Mouse (Mus musculus): ENCODE measurements around the gene Hbb-bh1.
"Not testable (repeated sequence)": the region's sequence is repeated elsewhere in the genome, so short reads cannot be mapped to it uniquely, and the experiment has no call there.

Hbb-bh1 gene

DNA sequence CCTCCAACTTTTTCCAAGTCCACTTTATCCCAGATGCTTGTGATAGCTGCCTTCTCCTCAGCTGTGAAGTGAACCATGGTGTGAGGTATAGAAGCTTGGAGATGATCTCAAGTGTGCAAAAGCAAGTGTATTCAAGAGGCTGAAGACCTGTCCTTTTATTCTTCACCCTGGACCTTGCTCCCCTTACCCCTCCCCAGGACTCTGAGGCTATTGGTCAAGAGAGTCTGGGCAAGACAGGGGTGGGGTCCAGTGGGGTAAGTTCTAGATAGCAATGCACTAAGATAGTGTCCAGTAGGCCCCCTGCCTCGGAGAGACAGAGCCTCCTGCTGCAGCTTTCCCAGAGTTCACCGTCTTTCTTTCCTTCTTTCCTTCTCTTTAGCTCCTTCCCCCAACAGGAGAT lies at the start of gene Hbb-bh1:
TSS of gene Hbb-bh1 (minus strand) at position 131 of the 400 bp plus-strand sequence.
- no peak for DNase-seq

GRCm38 (mm10) chr7:103886152-103886551 lies 43.2 kb upstream of the Hbb-bh1 start, which contains the start of gene Olfr66:
Olfr66 (minus strand) TSS chr7:103886252.
- no peak for DNase-seq

GRCm38 (mm10) chr7:103877093-103877492 lies 34.1 kb upstream of the Hbb-bh1 start:
- DNase-seq, result no peak

GRCm38 (mm10) chr7:103874451-103874850 lies 31.5 kb upstream of the Hbb-bh1 start:
- DNase-seq, result no peak

DNA sequence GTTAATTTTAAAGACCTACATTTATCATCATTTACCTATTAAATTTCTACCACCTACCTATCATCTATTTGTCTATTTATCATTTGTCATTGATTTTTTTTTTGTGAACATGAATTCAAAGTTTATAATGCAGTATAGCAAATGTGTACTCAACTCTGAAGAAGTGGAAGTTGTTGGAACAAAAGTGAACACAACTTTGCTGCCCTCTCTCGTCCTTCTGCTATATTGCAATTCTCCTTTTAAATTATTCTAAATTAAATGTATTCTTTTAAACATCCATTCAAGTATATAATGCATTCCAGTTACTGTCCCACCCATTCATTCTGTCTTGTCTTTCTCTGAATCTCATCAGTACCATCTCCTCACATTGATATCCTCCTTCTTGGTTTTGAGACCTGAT lies 30.1 kb upstream of the Hbb-bh1 start:
- no peak for DNase-seq

DNA sequence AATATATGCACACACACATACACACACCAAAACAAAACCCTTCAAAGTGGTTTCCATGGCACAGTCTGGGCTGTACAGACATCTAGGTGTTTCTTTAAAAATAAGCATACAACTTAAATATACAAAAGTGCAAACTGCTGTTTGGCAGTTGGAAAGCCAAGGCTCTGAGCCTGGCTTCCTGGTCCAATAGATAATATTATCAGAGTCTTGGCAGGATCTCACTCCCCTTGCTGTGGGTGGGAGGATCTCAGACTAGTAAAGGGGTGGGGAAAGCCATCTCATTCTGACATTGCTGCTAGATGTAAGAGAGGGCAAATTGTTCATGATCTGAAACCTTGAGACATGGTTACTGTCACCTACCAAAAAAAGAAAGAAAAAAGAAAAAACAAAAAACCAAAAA lies 27.7 kb upstream of the Hbb-bh1 start:
- no peak for DNase-seq

GRCm38 (mm10) chr7:103865716-103866115 lies 22.8 kb upstream of the Hbb-bh1 start:
- no peak for DNase-seq

DNA sequence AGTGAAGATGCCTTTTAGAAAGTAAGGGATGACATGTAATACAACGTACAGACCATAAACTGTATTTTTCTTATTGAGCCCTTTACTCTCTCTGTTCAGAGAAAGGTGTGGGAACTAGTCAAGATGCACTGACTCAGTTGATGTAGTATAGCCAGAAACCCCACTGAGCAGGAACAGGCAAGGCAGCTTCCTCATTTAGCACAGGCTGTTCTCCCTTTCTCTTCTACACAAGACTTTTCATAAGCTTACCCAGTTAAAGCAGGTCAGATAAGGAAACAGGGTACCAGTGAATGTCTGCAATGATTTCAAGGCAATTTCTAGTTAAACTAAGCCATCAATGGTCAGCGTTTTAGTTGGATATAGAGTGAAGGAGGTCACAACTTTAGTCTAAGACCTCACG lies 18.6 kb upstream of the Hbb-bh1 start:
- DNase-seq, result no peak

- DNase-seq, result no peak
Observed at GRCm38 (mm10) chr7:103860855-103861254, 17.9 kb upstream of the Hbb-bh1 start.

GRCm38 (mm10) chr7:103859076-103859475 lies 16.1 kb upstream of the Hbb-bh1 start:
- DNase-seq, result no peak

GRCm38 (mm10) chr7:103854669-103855068 lies 11.7 kb upstream of the Hbb-bh1 start:
- DNase-seq, result no peak

DNA sequence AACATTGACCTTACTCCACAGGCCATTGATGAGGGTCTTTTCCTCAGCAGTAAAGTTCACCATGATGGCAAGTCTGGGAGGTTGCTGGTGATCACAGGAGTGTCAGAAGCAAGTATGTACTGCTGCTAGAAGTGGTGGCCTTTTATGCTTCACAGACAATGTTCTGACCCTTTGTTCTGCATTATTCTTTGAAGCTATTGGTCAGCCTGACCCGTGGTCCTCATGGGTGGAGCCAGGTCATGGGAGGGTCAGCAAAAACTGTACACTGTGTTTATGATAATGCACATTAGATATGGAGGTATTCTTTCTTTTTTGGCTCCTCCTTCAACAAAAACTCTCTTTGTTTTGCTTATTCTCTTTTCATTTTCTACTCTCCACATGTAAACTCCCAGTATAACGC lies 10.1 kb upstream of the Hbb-bh1 start, which contains the start of gene Hbb-y:
TSS of gene Hbb-y (minus strand) at position 127 of the 400 bp plus-strand sequence.
- no peak for DNase-seq

DNA sequence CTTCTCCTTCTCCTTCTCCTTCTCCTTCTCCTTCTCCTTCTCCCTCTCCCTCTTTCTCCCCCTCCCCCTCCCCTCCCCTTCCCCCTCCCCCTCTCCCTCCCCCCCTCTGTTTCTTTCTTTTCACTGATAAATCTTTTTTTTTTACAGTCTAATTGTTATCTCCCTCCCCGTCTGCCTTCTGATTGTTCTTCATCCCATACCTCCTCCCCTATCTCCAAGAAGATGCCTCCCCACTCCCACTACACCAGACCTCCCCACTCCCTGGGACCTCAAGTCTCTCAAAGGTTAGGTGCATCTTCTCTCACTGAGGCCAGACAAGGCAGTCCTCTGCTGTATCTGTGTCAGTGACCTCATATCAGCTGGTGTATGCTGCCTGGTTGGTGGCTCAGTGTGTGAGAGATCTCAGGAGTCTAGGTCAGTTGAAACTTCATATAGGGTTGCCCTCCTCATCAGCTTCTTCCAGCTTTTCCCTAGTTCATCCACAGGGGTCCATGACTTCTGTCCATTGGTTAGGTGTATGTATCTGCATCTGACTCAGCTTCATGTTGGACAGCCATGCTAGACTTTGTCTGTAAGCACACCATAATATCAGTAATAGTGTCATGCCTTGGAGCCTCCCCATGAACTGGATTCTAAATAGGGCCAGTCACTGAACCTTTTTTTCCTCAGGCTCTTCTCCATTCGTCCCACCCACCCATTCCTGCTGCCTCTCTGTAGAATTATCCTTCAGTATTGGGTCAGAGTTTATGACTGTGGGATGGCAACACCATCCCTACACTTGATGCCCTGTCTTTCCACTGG lies 1.8 kb upstream of the Hbb-bh1 start:
- no peak for DNase-seq

- no peak for DNase-seq
Observed at GRCm38 (mm10) chr7:103840268-103840667, 2.7 kb downstream of the Hbb-bh1 start, which contains the start of gene Hbb-bh2. Hbb-bh2 (minus strand) TSS chr7:103840520.

- no peak for DNase-seq
Observed at GRCm38 (mm10) chr7:103827808-103828207, 15.2 kb downstream of the Hbb-bh1 start, which contains the start of gene Hbb-bs. Hbb-bs (minus strand) TSS chr7:103828096.

DNA sequence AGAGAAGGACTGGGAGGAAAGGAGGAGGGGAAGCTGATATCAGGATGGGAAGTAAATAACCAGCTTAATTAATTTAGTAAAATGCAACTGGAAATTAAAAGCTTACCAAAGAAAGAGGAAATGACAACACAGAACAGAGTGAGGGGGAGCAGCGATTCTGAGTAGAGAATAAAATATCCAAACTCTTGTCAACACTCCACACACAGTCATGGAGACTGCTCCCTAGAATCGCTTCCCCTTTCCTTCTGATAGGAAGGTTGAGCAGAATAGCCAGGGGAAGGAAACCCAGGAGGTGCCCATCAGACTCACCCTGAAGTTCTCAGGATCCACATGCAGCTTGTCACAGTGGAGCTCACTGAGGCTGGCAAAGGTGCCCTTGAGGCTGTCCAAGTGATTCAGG lies 15.8 kb downstream of the Hbb-bh1 start:
- DNase-seq, result not testable (repeated sequence)

- no peak for DNase-seq
Observed at GRCm38 (mm10) chr7:103826255-103826887, 16.6 kb downstream of the Hbb-bh1 start.

DNA sequence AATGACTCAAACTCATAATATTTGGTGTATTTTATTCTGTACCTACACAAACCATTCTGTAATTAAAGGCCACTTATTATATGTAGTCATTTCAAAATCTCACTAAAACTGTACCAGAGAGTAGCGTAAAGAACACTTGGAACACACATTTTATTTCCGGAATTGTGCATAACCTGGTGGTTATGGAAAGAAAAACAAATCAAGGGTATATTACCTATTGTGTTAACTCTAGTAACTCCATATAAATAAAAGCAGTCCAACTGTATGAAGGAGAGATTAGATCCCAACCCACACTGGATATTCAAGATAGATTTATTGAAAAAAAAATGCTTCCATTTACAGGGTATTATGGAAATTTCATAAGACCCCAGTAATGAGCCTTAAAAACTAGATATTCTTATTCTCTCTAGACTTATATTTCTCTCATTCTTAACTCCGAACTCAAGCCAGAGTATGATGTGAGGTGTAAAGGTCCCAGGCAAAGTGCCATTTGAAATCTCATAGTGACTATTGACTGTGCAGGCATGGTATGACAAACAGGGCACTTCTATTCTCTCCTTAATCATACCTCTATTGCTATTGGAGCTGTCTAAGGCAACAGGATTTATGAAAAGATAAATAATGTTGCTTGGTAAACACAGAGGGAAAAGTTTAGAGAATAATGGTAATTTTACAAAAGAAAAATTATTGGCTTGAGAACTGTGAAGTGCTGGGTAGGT lies 17.3 kb downstream of the Hbb-bh1 start:
- DNase-seq, result no peak

GRCm38 (mm10) chr7:103824597-103824996 lies 18.4 kb downstream of the Hbb-bh1 start:
- DNase-seq, result no peak

- DNase-seq, result not testable (repeated sequence)
Observed at GRCm38 (mm10) chr7:103815085-103815484, 27.9 kb downstream of the Hbb-bh1 start.

- DNase-seq, result no peak
Observed at GRCm38 (mm10) chr7:103813766-103814165, 29.2 kb downstream of the Hbb-bh1 start, which contains the start of gene Hbb-bt. Hbb-bt (minus strand) TSS chr7:103813996.

GRCm38 (mm10) chr7:103813152-103813551 lies 29.8 kb downstream of the Hbb-bh1 start:
- DNase-seq, result not testable (repeated sequence)

- no peak for DNase-seq
Observed at GRCm38 (mm10) chr7:103812174-103812573, 30.8 kb downstream of the Hbb-bh1 start.

Data from layer of hippocampus, adult 9-11 months (tissue).